Mouse (Mus musculus): ENCODE measurements around the gene Patl2. TPM values are rescaled to one million over a fixed set of nuclear protein-coding genes. Genes with fewer than 3 reads are reported as not detected.
"Not testable (repeated sequence)": the region's sequence is repeated elsewhere in the genome, so short reads cannot be mapped to it uniquely, and the experiment has no call there.

The Patl2 gene
- polyA plus RNA-seq, 1 experiment from 2014 or later: not detected

GRCm38 (mm10) chr2:122217075-122217474 is 31.1 kb upstream of the Patl2 start:
- H3K4me3 ChIP-seq; H3K27ac ChIP-seq; H3K4me2 ChIP-seq; H3K36me3 ChIP-seq; H3K9ac ChIP-seq; ATAC-seq (ENCODE audit: insufficient number of reproducible peaks, insufficient read depth, low FRiP score, low TSS enrichment, low read depth); H3K4me1 ChIP-seq; H3K9me3 ChIP-seq; H3K27me3 ChIP-seq: not testable (repeated sequence)
- WGBS: 88% methylated on average over 4 of the region's 4 CpGs

DNA sequence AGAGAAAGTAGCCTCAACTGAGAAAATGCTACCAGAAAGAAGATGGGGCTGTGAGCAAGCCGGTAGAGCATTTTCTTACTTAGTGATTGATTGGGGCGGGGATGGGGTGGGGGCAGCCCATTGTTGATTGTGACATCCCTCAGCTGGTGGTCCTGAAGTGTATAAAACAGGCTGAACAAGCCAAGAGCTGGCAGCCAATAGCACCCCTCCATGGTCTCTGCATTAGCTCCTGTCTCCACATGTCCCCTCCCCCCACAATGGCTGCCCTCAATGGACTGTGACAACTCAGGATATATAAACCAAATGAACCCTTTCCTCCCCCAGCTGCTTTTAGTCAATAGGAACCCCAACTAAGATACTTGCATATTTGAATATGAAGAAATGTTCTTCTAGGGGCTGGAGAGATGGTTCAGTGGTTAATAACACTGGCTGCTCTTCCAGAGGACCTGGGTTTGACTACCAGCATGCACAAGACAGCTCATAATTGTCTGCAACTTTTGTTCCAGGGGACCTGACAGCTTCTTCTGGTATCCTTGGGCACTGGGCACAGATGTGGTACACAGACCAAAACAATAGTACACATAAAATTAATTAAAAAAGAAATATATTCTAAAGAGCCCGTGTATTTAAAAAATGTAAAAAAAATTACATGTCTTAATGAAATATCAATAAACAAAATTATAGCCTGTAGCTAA is 24.7 kb upstream of the Patl2 start:
- no peak overlapping the region for H3K4me2 ChIP-seq
- ATAC-seq (ENCODE audit: insufficient number of reproducible peaks, insufficient read depth, low FRiP score, low TSS enrichment, low read depth): no peak
- H3K27me3 ChIP-seq: no peaks in the 10 kb centered on the region
- no peak overlapping the region for H3K27ac ChIP-seq
- 59% methylated on average over 3 of the region's 3 CpGs for WGBS
- no peak overlapping the region for H3K4me3 ChIP-seq
- no peaks in the 10 kb centered on the region for H3K4me1 ChIP-seq
- no peaks in the 10 kb centered on the region for H3K36me3 ChIP-seq
- no peaks in the 10 kb centered on the region for H3K9me3 ChIP-seq
- H3K9ac ChIP-seq: no peak overlapping the region

DNA sequence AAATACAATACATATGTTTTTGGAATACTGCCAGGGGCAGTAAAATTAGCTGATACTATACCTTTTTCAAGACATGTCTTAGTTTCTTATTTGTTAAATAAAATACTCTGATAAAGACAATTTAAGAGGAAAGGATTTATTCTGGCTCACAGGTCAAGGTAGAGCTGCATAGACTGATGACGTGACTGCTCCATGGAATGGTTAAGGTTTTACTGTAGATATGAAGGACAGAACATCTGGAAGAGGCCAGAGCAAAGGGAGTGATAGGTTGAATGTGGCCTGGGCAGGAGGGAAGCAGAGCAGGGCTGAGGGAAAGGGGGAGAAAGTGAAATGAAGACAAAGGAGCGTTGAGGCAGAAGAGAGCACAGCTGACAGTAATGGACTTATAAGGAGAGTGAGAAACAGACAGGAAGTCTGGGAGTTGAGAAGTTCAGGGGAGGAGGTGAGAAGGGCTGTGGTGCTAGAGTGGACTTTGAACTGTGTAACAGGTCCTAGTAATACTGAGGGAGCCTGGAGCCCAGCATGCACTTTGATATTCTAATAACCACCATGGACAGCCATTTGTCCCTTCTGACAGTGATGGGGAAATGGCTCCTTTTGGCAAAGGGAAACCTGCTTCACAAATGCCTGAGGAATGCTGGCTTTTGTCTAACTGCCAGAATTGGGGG is 20.6 kb upstream of the Patl2 start:
- H3K4me1 ChIP-seq: no peaks in the 10 kb centered on the region
- WGBS: 58% methylated on average over 2 of the region's 2 CpGs
- no peaks in the 10 kb centered on the region for H3K36me3 ChIP-seq
- H3K27ac ChIP-seq: no peak overlapping the region
- H3K9me3 ChIP-seq: no peaks in the 10 kb centered on the region
- H3K4me2 ChIP-seq: no peak overlapping the region
- no peak overlapping the region for H3K4me3 ChIP-seq
- H3K9ac ChIP-seq: no peak overlapping the region
- H3K27me3 ChIP-seq: no peaks in the 10 kb centered on the region
- no peak for ATAC-seq (ENCODE audit: insufficient number of reproducible peaks, insufficient read depth, low FRiP score, low TSS enrichment, low read depth)

DNA sequence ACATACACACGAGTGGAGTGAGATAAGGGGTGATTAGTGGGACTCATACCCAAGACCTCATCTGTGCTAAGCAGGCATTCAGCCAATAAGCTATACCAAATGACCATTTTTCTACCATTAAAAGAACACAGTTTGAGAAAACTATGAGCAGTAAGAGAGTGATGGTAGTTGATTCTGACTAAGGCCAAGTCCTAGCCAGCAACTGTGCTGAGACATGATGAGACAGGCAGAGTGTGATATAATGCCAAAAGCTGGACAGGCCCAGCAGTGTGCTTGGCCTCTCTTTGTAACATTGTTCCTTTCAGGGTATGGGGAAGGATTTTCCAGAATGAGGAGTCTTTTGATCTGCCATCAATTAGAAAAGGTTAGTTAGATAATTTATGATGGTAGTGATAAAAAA is 15.5 kb upstream of the Patl2 start:
- H3K4me1 ChIP-seq: no peaks in the 10 kb centered on the region
- H3K27ac ChIP-seq: no peak overlapping the region
- H3K36me3 ChIP-seq: no peaks in the 10 kb centered on the region
- no peak overlapping the region for H3K4me2 ChIP-seq
- no peaks in the 10 kb centered on the region for H3K27me3 ChIP-seq
- WGBS: 83% methylated on average over 1 of the region's 1 CpGs
- H3K9ac ChIP-seq: no peak overlapping the region
- H3K4me3 ChIP-seq: no peak overlapping the region
- no peak for ATAC-seq (ENCODE audit: insufficient number of reproducible peaks, insufficient read depth, low FRiP score, low TSS enrichment, low read depth)
- no peaks in the 10 kb centered on the region for H3K9me3 ChIP-seq

- WGBS: 68% methylated on average over 1 of the region's 1 CpGs
- H3K4me1 ChIP-seq: no peaks in the 10 kb centered on the region
- no peaks in the 10 kb centered on the region for H3K36me3 ChIP-seq
- no peaks in the 10 kb centered on the region for H3K9me3 ChIP-seq
- no peak for ATAC-seq (ENCODE audit: insufficient number of reproducible peaks, insufficient read depth, low FRiP score, low TSS enrichment, low read depth)
- no peak overlapping the region for H3K4me3 ChIP-seq
- no peaks in the 10 kb centered on the region for H3K27me3 ChIP-seq
- no peak overlapping the region for H3K9ac ChIP-seq
- H3K27ac ChIP-seq: no peak overlapping the region
- no peak overlapping the region for H3K4me2 ChIP-seq
Observed at GRCm38 (mm10) chr2:122194509-122194929, 8.5 kb upstream of the Patl2 start.

DNA sequence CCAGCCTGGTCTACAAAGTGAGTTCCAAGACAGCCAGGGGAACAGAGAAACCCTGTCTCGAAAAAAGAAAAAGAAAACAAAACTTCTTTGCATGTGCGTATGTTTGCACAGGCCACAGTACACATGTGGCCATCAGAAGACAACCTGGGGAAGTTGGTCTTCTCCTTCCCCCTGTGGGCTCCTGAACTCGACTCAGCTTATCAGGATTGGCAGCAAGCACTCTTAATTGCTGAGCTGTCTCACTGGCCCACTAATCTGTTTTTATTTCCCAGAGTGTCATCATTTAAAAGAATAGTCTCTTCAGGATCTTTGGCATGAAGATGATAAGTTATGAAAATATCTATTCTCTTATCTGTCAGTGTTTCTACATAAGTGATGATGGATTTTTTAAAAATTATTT is 5.9 kb upstream of the Patl2 start:
- H3K9me3 ChIP-seq: no peaks in the 10 kb centered on the region
- no peak overlapping the region for H3K9ac ChIP-seq
- H3K4me3 ChIP-seq: no peak overlapping the region
- WGBS: 79% methylated on average over 3 of the region's 3 CpGs
- no peak for ATAC-seq (ENCODE audit: insufficient number of reproducible peaks, insufficient read depth, low FRiP score, low TSS enrichment, low read depth)
- no peak overlapping the region for H3K4me2 ChIP-seq
- no peaks in the 10 kb centered on the region for H3K36me3 ChIP-seq
- H3K4me1 ChIP-seq: no peaks in the 10 kb centered on the region
- H3K27ac ChIP-seq: no peak overlapping the region
- H3K27me3 ChIP-seq: no peaks in the 10 kb centered on the region

DNA sequence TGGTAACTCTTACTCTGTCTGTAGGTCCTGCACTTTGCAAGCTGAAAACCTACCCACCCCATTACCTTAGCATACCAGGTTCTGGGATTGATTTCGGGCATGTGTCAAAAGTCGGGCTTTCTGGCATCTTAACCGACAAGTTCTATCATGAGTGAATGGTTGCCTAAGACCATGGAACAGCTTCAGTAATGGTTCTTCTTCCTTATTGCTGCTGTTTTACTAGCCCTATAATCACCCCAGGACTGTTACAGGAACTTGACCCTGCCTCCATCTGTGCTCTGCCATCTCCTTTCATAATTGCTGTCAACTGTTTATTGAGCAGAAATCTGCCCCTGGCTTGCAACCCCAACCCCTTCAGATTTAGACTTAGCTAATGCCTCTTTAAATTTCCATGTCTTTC is 762 bp upstream of the Patl2 start:
- no peak overlapping the region for H3K27ac ChIP-seq
- H3K4me2 ChIP-seq: no peak overlapping the region
- no peaks in the 10 kb centered on the region for H3K4me1 ChIP-seq
- WGBS: 76% methylated on average over 3 of the region's 3 CpGs
- ATAC-seq (ENCODE audit: insufficient number of reproducible peaks, insufficient read depth, low FRiP score, low TSS enrichment, low read depth): no peak
- H3K9ac ChIP-seq: no peak overlapping the region
- H3K27me3 ChIP-seq: no peaks in the 10 kb centered on the region
- H3K4me3 ChIP-seq: no peak overlapping the region
- no peaks in the 10 kb centered on the region for H3K9me3 ChIP-seq
- no peaks in the 10 kb centered on the region for H3K36me3 ChIP-seq

DNA sequence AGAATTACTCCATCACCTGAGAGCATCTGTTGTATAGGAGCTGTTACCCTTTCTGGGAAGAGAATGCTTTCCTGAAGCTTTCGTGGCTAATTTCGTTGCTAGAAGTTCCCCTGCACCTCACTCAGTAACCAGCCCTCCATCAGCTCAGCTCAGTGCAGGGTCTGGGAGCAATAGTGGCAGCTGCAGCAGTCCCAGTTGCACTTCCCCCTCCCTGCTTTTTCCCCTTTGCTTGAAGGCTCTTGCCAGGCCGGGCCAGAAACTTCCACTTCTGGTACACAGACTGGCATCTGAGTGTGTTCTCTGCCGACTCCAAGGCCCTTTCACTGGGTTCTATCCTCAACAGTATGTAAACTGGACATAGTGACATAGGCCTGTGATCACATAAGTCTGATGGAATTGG is 903 bp downstream of the Patl2 start:
- H3K27me3 ChIP-seq: no peaks in the 10 kb centered on the region
- no peak for ATAC-seq (ENCODE audit: insufficient number of reproducible peaks, insufficient read depth, low FRiP score, low TSS enrichment, low read depth)
- H3K9me3 ChIP-seq: no peaks in the 10 kb centered on the region
- H3K4me2 ChIP-seq: no peak overlapping the region
- H3K27ac ChIP-seq: no peak overlapping the region
- H3K36me3 ChIP-seq: no peaks in the 10 kb centered on the region
- no peaks in the 10 kb centered on the region for H3K4me1 ChIP-seq
- no peak overlapping the region for H3K4me3 ChIP-seq
- WGBS: 86% methylated on average over 4 of the region's 4 CpGs
- H3K9ac ChIP-seq: no peak overlapping the region

- Histone ChIP-seq H3K9me3 (no peaks in the 10 kb centered on the region), H3K36me3 (no peaks in the 10 kb centered on the region), H3K27me3 (no peaks in the 10 kb centered on the region), H3K9ac (no peak overlapping the region), H3K4me2 (no peak overlapping the region), H3K4me3 (no peak overlapping the region), H3K27ac (no peak overlapping the region), H3K4me1 (no peaks in the 10 kb centered on the region)
- no peak for ATAC-seq (ENCODE audit: insufficient number of reproducible peaks, insufficient read depth, low FRiP score, low TSS enrichment, low read depth)
- WGBS: 76% methylated on average over 8 of the region's 8 CpGs
Observed at GRCm38 (mm10) chr2:122180051-122180822, 5.8 kb downstream of the Patl2 start.

DNA sequence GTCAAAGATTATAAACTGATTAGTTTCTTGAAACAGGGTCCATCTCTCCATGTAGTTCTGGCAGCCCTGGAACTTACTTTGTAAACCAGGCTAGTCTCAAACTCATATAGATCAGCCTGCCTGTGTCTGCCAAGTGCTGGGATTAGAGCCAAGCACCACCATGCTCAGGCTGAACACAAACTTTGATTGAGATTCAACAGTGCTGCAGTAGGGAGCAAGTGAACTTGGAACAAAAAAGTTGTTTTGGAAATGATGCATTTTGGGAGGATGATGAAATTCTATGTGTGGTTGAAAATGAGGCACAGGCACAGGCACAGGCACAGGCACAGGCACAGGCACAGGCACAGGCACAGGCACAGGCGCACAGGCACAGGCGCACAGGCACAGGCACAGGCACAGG is 13.8 kb downstream of the Patl2 start:
- Histone ChIP-seq H3K27me3 (no peaks in the 10 kb centered on the region), H3K4me3 (no peak overlapping the region), H3K4me1 (no peaks in the 10 kb centered on the region), H3K36me3 (no peaks in the 10 kb centered on the region), H3K9ac (no peak overlapping the region), H3K4me2 (no peak overlapping the region), H3K9me3 (no peaks in the 10 kb centered on the region), H3K27ac (no peak overlapping the region)
- whole genome bisulfite sequencing: 95% methylated on average over 2 of the region's 2 CpGs
- ATAC-seq (ENCODE audit: insufficient number of reproducible peaks, insufficient read depth, low FRiP score, low TSS enrichment, low read depth): no peak

GRCm38 (mm10) chr2:122171292-122171691 is 14.7 kb downstream of the Patl2 start:
- 71% methylated on average over 6 of the region's 6 CpGs for WGBS
- H3K27ac ChIP-seq: no peak overlapping the region
- no peaks in the 10 kb centered on the region for H3K27me3 ChIP-seq
- no peaks in the 10 kb centered on the region for H3K4me1 ChIP-seq
- no peak for ATAC-seq (ENCODE audit: insufficient number of reproducible peaks, insufficient read depth, low FRiP score, low TSS enrichment, low read depth)
- no peak overlapping the region for H3K4me3 ChIP-seq
- no peak overlapping the region for H3K4me2 ChIP-seq
- H3K9ac ChIP-seq: no peak overlapping the region
- no peaks in the 10 kb centered on the region for H3K36me3 ChIP-seq
- no peaks in the 10 kb centered on the region for H3K9me3 ChIP-seq

DNA sequence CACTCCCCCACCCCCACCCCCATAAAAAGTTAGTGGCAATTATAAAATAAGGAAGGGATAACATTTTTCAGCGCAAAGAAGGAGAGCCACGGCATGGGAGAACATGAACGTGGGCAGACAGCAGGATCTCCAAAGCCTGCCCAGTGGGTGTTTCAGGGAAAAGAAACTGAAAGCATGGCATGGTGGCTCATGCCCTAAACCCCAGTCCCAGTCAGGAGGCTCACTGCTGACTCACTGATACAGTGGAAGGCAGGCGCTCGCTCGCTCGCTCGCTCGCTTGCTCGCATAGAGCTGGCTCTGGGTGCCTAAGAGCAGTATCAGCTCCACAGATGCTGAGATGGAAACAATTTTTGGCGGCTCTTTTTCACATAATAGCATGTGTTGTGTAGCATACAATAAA is 21.7 kb downstream of the Patl2 start:
- no peak overlapping the region for H3K9ac ChIP-seq
- no peak overlapping the region for H3K4me2 ChIP-seq
- H3K4me1 ChIP-seq: peaks cover 5% of the 10 kb centered on the region
- no peaks in the 10 kb centered on the region for H3K9me3 ChIP-seq
- 81% methylated on average over 11 of the region's 11 CpGs for WGBS
- no peak overlapping the region for H3K4me3 ChIP-seq
- H3K27ac ChIP-seq: no peak overlapping the region
- no peaks in the 10 kb centered on the region for H3K36me3 ChIP-seq
- no peaks in the 10 kb centered on the region for H3K27me3 ChIP-seq
- no peak for ATAC-seq (ENCODE audit: insufficient number of reproducible peaks, insufficient read depth, low FRiP score, low TSS enrichment, low read depth)
